Comparison of ENCODE assay signal across 30 mouse cellular contexts in genomic region chr10:54841591-54841990, GRCm38 (mm10).
DNase-seq lines count a peak whose midpoint lies in the region; ATAC-seq and TF ChIP-seq lines count a peak whose summit lies in the region.
"Had no signal": no experiment of that assay in that cellular context is flagged by ENCODE, and none has a peak within 500 bp of the region (broad histone marks: within the 10 kb centered on the region; RNA-seq: fewer than 3 reads in every experiment).

No protein-coding gene starts in this region.

- no peak for TF ChIP-seq CTCF in left cerebral cortex, adult 2 months (IDR thresholded peaks at IDR 0.05)
- peak; percentile 39 for TF ChIP-seq CTCF in layer of hippocampus, adult 2 months (conservative IDR thresholded peaks at IDR 0.05)

- no peak overlapping the region for H3K27ac ChIP-seq in left cerebral cortex, adult 2 months
- H3K27ac ChIP-seq in layer of hippocampus, adult 2 months: peak overlapping the region; percentile 62; the same call in 1 of the 2 replicates
- H3K27ac ChIP-seq in intestine, embryonic 16.5 days (ENCODE audit: low read length): no peak overlapping the region
- H3K27ac ChIP-seq: embryonic facial prominence, embryonic 13.5 days; forebrain, embryonic 10.5 days; forebrain, embryonic 15.5 days; gastrocnemius, adult 2 months; heart, embryonic 13.5 days; hindbrain, embryonic 14.5 days; limb, embryonic 13.5 days; midbrain, embryonic 12.5 days; neural tube, embryonic 13.5 days had no signal

- no peaks in the 10 kb centered on the region for H3K36me3 ChIP-seq in intestine, embryonic 16.5 days (ENCODE audit: control insufficient read depth, insufficient read depth, low read length)
- H3K36me3 ChIP-seq: embryonic facial prominence, embryonic 13.5 days; forebrain, embryonic 10.5 days; forebrain, embryonic 15.5 days; heart, embryonic 13.5 days; limb, embryonic 13.5 days; midbrain, embryonic 12.5 days; neural tube, embryonic 13.5 days had no signal

- no peaks in the 10 kb centered on the region for H3K9me3 ChIP-seq in intestine, embryonic 16.5 days (ENCODE audit: control insufficient read depth, low read length)
- H3K9me3 ChIP-seq: embryonic facial prominence, embryonic 13.5 days; forebrain, embryonic 10.5 days; forebrain, embryonic 15.5 days; heart, embryonic 13.5 days; limb, embryonic 13.5 days; megakaryocyte, embryonic 14.5 days; midbrain, embryonic 12.5 days; neural tube, embryonic 13.5 days had no signal

- ATAC-seq in intestine, embryonic 16.5 days: no peak
- ATAC-seq: forebrain, embryonic 15.5 days had no signal

- no peaks in the 10 kb centered on the region for H3K27me3 ChIP-seq in intestine, embryonic 16.5 days (replicated peaks; ENCODE audit: control insufficient read depth, insufficient read depth, low read length)
- H3K27me3 ChIP-seq: embryonic facial prominence, embryonic 13.5 days; forebrain, embryonic 15.5 days; heart, embryonic 13.5 days; limb, embryonic 13.5 days; megakaryocyte, embryonic 14.5 days; midbrain, embryonic 12.5 days; neural tube, embryonic 13.5 days had no signal

- intact Hi-C loops in left cerebral cortex, postnatal 25 days (cut with DNase I): no loop called here
- intact Hi-C loops in left cerebral cortex, adult 2 months (cut with DNase I): no loop called here

- H3K4me2 ChIP-seq in intestine, embryonic 16.5 days (ENCODE audit: low read depth, low read length): no peak overlapping the region
- H3K4me2 ChIP-seq: embryonic facial prominence, embryonic 13.5 days; forebrain, embryonic 15.5 days; heart, embryonic 13.5 days; hindbrain, embryonic 14.5 days; limb, embryonic 13.5 days; liver, embryonic 11.5 days; midbrain, embryonic 12.5 days; neural tube, embryonic 13.5 days had no signal

- WGBS in intestine, embryonic 16.5 days: 95% methylated on average over 2 of the region's 2 CpGs

- no peak overlapping the region for H3K9ac ChIP-seq in intestine, embryonic 16.5 days (ENCODE audit: low read depth, low read length)
- H3K9ac ChIP-seq: embryonic facial prominence, embryonic 13.5 days; forebrain, embryonic 15.5 days; heart, embryonic 13.5 days; hindbrain, embryonic 14.5 days; limb, embryonic 13.5 days; midbrain, embryonic 12.5 days; neural tube, embryonic 13.5 days had no signal

- peak; percentile 15 to 48 for DNase-seq in frontal cortex, adult 2 months (ENCODE audit: extremely low spot score in 1 of 2, low spot score in 1 of 2)
- no peak for DNase-seq in frontal cortex, postnatal 10 days (ENCODE audit: low spot score in 2 of 2)
- DNase-seq in left cerebral cortex, postnatal 25 days (ENCODE audit: low spot score in 2 of 2): peak; percentile 2 to 37
- DNase-seq in left cerebral cortex, adult 2 months (ENCODE audit: extremely low spot score in 1 of 2, low spot score in 2 of 2): no peak
- peak; percentile 46 to 65 for DNase-seq in layer of hippocampus, adult 2 months (ENCODE audit: low spot score in 2 of 2)
- peak; percentile 51 for DNase-seq in telencephalon, adult 2 months (ENCODE audit: low read depth, low spot score)
- DNase-seq: adrenal gland, postnatal 25 days; cerebellum, adult 18-20 months; cerebellum, postnatal 10 days; gastrocnemius, adult 2 months; heart, postnatal 10 days; kidney, adult 11 months; kidney, postnatal 14 days; lung, postnatal 36 days; right cerebral cortex, postnatal 14 days; spleen, adult 18-20 months; thymus, adult 2 months; thymus, postnatal 4 days had no signal

- H3K4me3 ChIP-seq in left cerebral cortex, adult 2 months: no peak overlapping the region
- no peak overlapping the region for H3K4me3 ChIP-seq in layer of hippocampus, adult 2 months
- no peak overlapping the region for H3K4me3 ChIP-seq in intestine, embryonic 16.5 days (ENCODE audit: low read length)
- H3K4me3 ChIP-seq: embryonic facial prominence, embryonic 13.5 days; forebrain, embryonic 10.5 days; forebrain, embryonic 15.5 days; gastrocnemius, adult 2 months; heart, embryonic 13.5 days; limb, embryonic 13.5 days; megakaryocyte, embryonic 14.5 days; midbrain, embryonic 12.5 days; myocyte; neural tube, embryonic 13.5 days had no signal

- H3K4me1 ChIP-seq in intestine, embryonic 16.5 days (ENCODE audit: control insufficient read depth, insufficient read depth, low read length): no peaks in the 10 kb centered on the region
- H3K4me1 ChIP-seq: embryonic facial prominence, embryonic 13.5 days; forebrain, embryonic 10.5 days; forebrain, embryonic 15.5 days; heart, embryonic 13.5 days; limb, embryonic 13.5 days; megakaryocyte, embryonic 14.5 days; midbrain, embryonic 12.5 days; neural tube, embryonic 13.5 days had no signal

Comparison
In these comparisons a context has a peak if more than half of its experiments do, and no peak if none do; other contexts are left out.
1. DNase-seq: peak in frontal cortex, adult 2 months (2 of 2), left cerebral cortex, postnatal 25 days (2 of 2), layer of hippocampus, adult 2 months (2 of 2) and telencephalon, adult 2 months (single experiment); none in frontal cortex, postnatal 10 days (0 of 2) and left cerebral cortex, adult 2 months (0 of 2).